Mouse (Mus musculus): ENCODE measurements at regions not wholly inside any gene's neighbourhood (a gene's known extent, or its start where the extent isn't known, plus 50 kb on each side); places are given as distances from the start of the nearest gene placed in this dataset.
"Not testable (repeated sequence)": the region's sequence is repeated elsewhere in the genome, so short reads cannot be mapped to it uniquely, and the experiment has no call there.

DNA sequence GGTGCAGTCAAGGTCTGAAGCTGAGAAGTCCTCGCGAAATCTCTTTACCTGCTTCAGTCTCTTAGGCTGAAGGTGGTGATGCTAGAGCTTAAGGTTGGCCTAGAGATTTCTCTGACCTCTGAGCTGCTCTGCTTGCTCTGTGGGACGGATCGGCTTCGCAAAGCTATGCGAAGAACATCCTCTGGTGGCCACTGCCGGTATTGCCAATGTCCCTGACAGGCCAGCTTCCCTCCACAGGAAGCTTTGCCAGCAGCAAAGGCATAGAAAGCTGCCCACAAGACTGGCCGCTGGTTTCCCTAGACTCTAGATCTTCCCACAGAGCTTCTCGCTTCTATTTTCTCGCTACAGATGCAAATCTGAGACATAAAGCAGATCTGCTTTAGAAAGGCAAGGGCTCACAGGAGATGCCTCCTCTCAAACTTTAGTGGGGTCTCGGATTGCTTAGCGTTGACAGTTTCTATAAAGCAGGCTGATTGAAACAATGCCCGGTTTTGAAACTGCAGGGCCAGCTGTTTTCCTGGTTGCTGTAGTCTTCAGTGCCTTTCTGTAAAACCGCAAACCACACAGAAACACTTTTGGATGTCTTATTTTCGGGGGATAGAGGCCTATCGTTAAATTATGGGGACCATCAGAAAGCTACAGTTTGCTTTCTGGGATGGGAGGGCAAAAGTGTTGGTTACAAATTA, 153.7 kb downstream of the Car8 start:
- DNase-seq (ENCODE audit: low spot score in 2 of 2), result peak; percentile 87 to 88

- no peak for DNase-seq (ENCODE audit: low spot score in 2 of 2)
These were observed 159.5 kb downstream of the Car8 start for GRCm38 (mm10) chr4:8079349-8079748.

- no peak for DNase-seq (ENCODE audit: low spot score in 2 of 2)
These were observed 165.8 kb downstream of the Car8 start for GRCm38 (mm10) chr4:8072989-8073573.

DNA sequence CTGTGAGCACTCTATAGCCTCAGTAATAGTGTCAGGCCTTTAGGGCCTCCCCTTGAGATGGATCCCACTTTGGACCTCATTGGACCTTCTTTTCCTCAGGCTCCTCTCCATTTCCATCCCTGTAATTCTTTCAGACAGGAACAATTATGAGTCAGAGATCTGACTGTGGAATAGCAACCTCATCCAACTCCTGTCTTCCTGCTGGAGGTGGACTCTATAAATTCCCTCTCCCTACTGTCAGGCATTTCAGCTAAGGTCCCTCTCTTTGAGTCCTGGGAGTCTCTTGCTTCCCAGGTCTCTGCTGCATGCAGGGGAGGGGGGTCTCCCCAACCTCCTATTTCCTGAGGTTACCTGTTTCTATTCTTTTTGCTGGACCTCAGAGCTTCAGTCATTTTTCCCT, 168.1 kb downstream of the Car8 start:
- not testable (repeated sequence) for DNase-seq (ENCODE audit: low spot score in 2 of 2)

GRCm38 (mm10) chr4:8068086-8068485, 170.8 kb downstream of the Car8 start:
- no peak for DNase-seq (ENCODE audit: low spot score in 2 of 2)

DNA sequence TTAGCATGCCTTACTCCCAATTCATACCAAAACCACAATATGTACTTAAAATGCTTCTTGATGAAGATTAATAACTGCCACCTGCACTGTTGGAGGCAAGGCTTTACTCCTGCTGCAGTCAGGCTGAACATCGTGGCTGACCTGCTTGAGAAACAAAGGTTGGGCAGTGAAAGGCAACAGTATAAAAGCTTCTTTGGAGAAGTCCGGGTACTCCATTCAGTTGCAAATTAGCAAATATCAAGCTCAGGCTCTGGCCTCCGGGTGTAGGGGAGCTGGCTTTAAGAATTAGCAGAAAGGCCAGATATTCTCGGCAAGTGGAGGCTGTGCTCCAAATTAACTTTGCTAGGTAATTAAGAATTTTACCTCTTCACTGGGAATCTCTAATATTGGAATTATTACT, 197.1 kb downstream of the Car8 start:
- DNase-seq (ENCODE audit: low spot score in 2 of 2), result no peak

DNA sequence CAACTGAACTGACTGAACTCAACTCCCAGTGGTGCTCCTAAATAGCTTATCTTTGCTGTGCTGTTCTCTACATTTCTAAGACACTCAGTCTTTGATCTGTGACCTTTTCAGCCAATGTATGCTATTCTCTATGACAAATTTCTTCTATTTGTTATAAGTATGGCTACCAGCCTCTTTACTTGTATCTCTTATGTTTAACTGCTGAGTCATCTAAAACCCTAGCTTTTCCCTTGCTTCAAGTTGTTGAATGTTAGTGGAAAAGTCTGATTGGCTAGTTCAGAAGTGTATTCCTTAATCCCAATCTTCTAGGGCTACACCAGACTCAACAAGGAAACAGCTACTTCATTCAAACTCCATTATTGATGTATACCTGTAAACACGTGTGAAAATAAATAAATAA, 201.0 kb downstream of the Car8 start:
- DNase-seq (ENCODE audit: low spot score in 2 of 2), result no peak

DNA sequence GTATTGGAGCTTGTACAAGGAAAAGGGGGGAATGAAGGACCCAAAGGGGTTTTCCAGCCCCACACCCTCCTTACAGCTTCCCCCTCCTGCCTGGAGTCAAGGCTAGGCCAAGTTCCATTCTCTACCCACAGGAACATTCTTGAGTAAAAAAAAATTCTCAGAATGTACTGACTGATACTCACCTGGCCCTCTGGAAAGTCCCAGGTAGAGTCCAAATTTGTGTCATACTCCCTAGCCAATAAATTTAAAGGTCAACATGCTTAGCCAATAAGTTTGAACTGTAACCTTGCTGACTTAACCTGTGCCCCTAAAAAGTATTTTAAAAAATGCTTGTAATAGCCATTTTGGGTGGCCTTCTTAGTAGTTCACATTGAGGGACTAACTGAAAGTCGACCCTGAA, 205.4 kb downstream of the Car8 start:
- DNase-seq (ENCODE audit: low spot score in 2 of 2), result not testable (repeated sequence)

DNA sequence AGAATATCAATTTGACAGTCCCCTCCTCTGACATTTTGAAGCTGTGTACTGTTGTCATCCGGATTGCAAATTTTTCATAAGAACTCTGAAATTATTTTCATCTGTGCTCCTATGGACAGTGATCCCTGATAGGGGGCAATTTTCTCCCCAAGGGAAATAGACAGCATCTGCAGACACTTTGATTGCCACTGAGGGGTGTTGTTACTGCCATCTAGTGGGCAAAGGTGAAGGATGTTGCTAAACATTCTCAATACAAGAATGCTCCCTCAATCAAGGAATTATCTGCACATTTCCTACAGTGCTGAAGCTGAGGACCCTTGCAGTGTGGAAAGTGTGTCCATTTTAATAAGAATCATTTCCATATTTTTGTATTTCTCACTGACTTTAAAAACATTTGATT, 233.7 kb downstream of the Car8 start:
- peak; percentile 40 to 54 for DNase-seq (ENCODE audit: low spot score in 2 of 2)

DNA sequence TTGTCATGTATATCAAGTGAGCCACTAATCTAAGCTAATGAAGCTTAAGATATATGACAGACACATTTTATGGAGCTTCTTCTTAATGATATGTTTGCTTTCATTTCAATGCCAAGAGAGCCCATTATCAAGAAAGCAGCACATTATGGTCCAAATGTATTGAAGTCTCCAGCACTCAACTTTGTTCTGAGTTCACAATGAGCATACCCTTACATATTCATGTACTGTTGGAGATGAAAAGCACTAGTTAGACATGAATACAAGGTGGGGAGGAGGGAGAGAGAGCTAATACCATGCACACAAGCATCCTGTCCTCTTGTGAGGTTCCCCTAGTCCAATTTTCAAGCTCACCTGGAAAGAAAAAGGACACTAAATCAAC, 241.3 kb downstream of the Car8 start:
- no peak for DNase-seq (ENCODE audit: low spot score in 2 of 2)

DNA sequence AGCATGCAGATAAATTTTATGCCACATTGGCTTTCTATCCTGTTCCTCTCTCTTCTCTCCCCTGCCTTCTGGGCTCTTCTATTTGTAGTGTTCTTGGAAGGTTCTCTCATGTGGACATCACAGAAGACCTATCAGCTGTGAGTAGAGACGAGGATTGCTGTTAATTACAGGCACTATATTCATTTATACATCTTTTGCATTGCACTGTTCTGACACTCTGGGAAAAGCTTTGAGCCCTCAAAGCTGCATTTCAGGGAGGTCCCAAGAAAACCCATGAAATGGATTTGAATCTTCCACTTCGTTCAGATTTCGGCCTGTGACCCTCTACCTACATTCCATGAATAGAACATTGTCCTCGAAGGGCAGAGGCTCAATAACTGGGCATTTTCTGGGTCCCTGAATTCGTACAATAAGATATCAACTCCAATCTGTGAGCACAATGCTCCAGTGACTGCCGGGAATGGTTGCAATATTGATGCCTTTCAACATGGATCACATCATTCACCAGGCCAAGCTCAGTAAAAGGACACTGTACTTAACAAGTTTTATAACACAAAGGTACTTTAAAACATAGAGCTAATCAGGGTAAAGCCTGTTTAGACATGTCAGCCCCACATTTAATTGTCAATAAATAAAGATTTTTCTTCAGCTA, 241.8 kb downstream of the Car8 start:
- DNase-seq (ENCODE audit: low spot score in 2 of 2), result no peak

- DNase-seq (ENCODE audit: low spot score in 2 of 2), result no peak
These were observed 245.9 kb downstream of the Car8 start for GRCm38 (mm10) chr4:7992944-7993343.

DNA sequence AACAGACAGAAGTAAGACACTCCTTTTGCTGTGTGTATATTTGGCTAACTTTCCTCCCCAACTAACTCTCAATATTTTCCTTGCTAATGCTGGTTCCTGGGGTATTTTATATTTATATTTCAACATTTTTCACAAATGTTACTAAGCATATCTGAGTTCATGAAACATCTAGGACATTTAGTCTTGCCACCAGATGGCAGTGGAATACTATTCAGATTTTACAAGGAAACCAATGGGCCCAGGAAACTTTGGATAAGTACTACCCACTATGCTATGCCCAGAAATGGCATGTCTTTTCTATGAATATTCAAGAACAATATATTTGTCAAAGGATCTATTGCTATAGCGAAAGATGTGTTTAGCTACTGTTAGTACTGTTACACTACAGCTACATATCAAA, 251.1 kb downstream of the Car8 start:
- DNase-seq (ENCODE audit: low spot score in 2 of 2), result no peak

GRCm38 (mm10) chr4:7987346-7987745, 251.5 kb downstream of the Car8 start:
- no peak for DNase-seq (ENCODE audit: low spot score in 2 of 2)

DNA sequence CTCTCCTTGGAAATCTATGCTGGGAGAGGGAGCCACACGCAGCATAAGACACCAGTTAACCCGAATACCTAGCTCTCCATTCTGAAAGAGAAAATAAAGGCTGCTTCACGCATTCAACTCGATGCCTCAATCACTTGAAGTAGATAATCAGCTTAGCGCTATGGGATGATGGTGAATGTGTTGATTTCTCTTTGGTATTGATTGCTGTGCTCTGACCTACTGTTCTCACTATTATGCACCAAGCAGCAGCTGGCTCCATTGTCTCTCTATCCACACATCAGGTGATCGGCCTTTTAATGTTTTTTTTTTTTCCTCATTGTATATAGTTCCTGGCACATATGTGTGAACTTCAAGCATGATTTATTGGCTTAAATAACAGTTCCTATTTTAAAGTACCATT, 254.0 kb downstream of the Car8 start:
- no peak for DNase-seq (ENCODE audit: low spot score in 2 of 2)

GRCm38 (mm10) chr4:7979772-7980351, 259.0 kb downstream of the Car8 start:
- no peak for DNase-seq (ENCODE audit: low spot score in 2 of 2)

DNA sequence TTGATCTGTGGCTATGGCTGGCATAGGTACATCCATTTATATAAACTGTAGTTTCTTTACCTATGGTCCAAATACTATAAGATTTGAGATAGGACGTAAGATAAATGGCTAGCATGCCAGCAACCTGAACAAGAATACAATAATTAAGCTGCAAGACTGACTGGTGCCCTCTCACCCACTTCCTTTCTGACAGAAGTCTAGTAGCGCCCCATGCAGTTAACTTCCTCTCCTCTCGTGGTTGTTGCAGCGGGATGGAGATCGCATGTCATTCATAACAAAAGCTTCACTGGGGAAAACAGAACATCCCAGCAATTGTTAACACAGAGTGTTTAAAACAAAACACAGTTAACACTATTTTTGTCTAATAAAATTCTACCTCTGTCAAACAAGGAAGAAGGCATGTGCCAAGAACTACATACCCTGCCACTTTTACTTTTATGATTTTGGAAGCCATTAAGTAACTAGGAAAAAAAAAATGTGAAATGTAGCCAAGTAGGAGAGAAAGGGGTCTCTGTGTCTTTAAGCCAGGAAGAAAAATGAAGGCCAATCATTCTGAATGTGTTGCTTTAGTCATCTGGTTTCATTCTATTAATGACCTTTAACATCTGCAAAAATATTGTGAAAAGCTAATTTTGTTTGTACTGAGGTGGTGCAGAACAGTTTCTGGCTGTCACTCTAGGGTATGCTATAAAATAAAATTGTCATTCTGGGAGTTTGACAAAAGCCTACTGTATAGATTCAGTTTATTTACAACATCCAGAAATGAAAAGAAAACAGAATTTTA, 261.0 kb downstream of the Car8 start:
- no peak for DNase-seq (ENCODE audit: low spot score in 2 of 2)

GRCm38 (mm10) chr4:7970272-7970671, 268.6 kb downstream of the Car8 start:
- no peak for DNase-seq (ENCODE audit: low spot score in 2 of 2)

DNA sequence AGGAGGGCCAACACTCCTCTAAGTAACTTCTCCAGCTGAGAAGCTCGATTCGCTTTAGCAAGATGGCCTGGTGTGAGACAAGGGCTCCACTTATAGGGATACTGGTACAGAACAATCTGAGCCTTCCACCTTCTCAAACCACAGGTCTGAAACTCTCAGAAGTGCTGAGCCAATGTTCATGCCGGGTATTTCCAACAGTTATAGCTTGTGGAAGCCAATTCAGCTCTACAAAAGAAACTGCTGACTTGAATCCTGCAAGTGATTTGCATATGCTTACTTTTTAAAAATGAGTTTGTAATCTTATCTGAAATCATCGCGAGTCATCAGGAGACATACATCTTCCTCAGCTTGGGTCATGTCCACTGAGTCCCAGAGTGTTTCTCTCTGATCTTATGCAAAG, 273.2 kb downstream of the Car8 start:
- no peak for DNase-seq (ENCODE audit: low spot score in 2 of 2)

DNA sequence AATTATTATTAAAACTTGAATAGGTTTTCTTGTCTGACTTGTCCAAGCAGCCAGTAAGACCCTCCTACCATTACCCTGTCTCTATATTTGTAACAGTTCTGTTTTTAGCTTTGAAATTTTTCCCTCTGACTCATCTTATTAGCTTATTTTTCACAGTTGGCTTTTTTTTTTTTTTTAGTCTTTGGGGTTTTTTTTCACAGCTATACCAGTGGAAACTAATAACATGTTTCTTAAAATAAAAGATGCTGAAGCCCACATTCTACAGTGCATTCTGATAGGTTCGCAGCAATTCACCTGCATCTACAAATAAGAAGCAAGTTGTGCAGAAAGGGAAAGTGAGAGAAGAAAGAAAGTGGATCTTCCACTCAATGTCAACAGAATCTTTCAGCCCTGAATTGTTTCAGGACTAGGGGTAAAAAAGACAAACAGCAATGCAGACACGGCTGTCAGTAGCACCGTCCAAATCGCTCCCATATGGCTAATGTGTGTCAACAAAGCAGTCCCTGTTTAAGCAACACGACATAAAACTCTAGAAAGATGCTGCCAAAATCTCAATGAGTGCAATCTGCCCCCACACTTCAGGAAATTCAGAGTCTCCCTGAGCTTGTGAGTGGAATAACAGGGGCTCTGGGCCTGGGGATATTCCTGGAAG, 277.2 kb downstream of the Car8 start:
- DNase-seq (ENCODE audit: low spot score in 2 of 2), result peak in 1 of 2 experiments; percentile 20

DNA sequence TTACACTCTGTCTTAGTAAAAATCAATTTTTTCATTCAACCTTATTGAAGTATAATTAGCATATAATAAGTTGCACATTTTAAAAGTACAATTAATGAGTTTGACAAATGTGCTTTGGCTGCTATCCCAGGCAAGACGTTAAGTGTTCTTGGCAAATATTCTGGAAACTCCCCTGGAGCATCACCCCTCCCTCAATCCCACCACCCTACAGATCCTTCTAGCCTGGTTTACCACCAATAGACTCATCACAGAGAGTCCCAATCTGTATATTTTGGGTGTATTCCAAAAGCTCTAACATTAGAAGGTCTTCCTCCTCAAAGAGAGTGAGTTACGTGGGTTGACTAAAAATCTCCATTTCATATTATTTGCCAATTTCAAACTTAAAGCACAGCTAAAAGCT, 278.5 kb downstream of the Car8 start:
- no peak for DNase-seq (ENCODE audit: low spot score in 2 of 2)
